Mouse (Mus musculus) cerebral cortex, adult 2 months (tissue): Measurements from ENCODE around the gene Pard3b.

Source experiments
- WGBS: fragments of 180-500 bp; shearing (Covaris S2); methylation state at CpG from one replicate; pipeline ENCODE4 v1.1.7; 2018; 5-methylcytosine and 5-hydroxymethylcytosine counted together

The Pard3b gene

GRCm38 (mm10) chr1:61825560-61826191, 187.1 kb downstream of the Pard3b start:
- WGBS: 76% methylated on average over 3 of the region's 3 CpGs

- 69% methylated on average over 6 of the region's 6 CpGs for WGBS
These were observed 198.5 kb downstream of the Pard3b start for GRCm38 (mm10) chr1:61837006-61837544.

GRCm38 (mm10) chr1:61849029-61849714, 210.5 kb downstream of the Pard3b start:
- WGBS: 78% methylated on average over 6 of the region's 6 CpGs

- WGBS: 86% methylated on average over 5 of the region's 5 CpGs
These were observed 211.8 kb downstream of the Pard3b start for GRCm38 (mm10) chr1:61850471-61850870.

- WGBS: 58% methylated on average over 5 of the region's 5 CpGs
These were observed 212.6 kb downstream of the Pard3b start for GRCm38 (mm10) chr1:61851176-61851575.

- WGBS: 85% methylated on average over 2 of the region's 2 CpGs
These were observed 228.9 kb downstream of the Pard3b start for GRCm38 (mm10) chr1:61867286-61868082.

- WGBS: 58% methylated on average over 1 of the region's 1 CpGs
These were observed 236.3 kb downstream of the Pard3b start for GRCm38 (mm10) chr1:61874875-61875274.

GRCm38 (mm10) chr1:61879706-61880470, 241.3 kb downstream of the Pard3b start:
- 78% methylated on average over 6 of the region's 6 CpGs for WGBS

- WGBS: 67% methylated on average over 4 of the region's 4 CpGs
These were observed 257.4 kb downstream of the Pard3b start for GRCm38 (mm10) chr1:61896048-61896447.

GRCm38 (mm10) chr1:61903271-61904007, 264.8 kb downstream of the Pard3b start:
- 83% methylated on average over 4 of the region's 4 CpGs for WGBS

GRCm38 (mm10) chr1:61904036-61904435, 265.4 kb downstream of the Pard3b start:
- WGBS: 70% methylated on average over 4 of the region's 4 CpGs

- 56% methylated on average over 2 of the region's 2 CpGs for WGBS
These were observed 274.3 kb downstream of the Pard3b start for GRCm38 (mm10) chr1:61912931-61913330.

GRCm38 (mm10) chr1:61924958-61925357, 286.3 kb downstream of the Pard3b start:
- 11% methylated on average over 2 of the region's 2 CpGs for WGBS

GRCm38 (mm10) chr1:61925541-61925940, 286.9 kb downstream of the Pard3b start:
- whole genome bisulfite sequencing: 75% methylated on average over 5 of the region's 5 CpGs

GRCm38 (mm10) chr1:61928131-61928761, 289.6 kb downstream of the Pard3b start:
- WGBS: 54% methylated on average over 7 of the region's 7 CpGs

- 59% methylated on average over 2 of the region's 2 CpGs for WGBS
These were observed 294.9 kb downstream of the Pard3b start for GRCm38 (mm10) chr1:61933574-61933973.

- WGBS: 83% methylated on average over 4 of the region's 4 CpGs
These were observed 296.1 kb downstream of the Pard3b start for GRCm38 (mm10) chr1:61934760-61935159.

- WGBS: 89% methylated on average over 10 of the region's 10 CpGs
These were observed 301.3 kb downstream of the Pard3b start for GRCm38 (mm10) chr1:61939882-61940281.

GRCm38 (mm10) chr1:61961533-61961932, 322.9 kb downstream of the Pard3b start:
- WGBS: 92% methylated on average over 9 of the region's 9 CpGs

GRCm38 (mm10) chr1:61962571-61962970, 323.9 kb downstream of the Pard3b start:
- 87% methylated on average over 4 of the region's 4 CpGs for WGBS
